Mouse (Mus musculus) layer of hippocampus, adult 9-10 months (tissue): Measurements from ENCODE around the gene Zbtb43.

Experiments
- DNase-seq: peaks from one replicate; pipeline ENCODE4 v3.0.0; 2022; ENCODE audit warnings: low spot score

Zbtb43 gene

GRCm38 (mm10) chr2:33468466-33469097, at the start of gene Zbtb43:
Gene Zbtb43 (minus strand): TSS chr2:33468559.
- DNase-seq, result peak; percentile 90

- DNase-seq, result no peak
Observed at GRCm38 (mm10) chr2:33515856-33516255, 47.5 kb upstream of the Zbtb43 start.

GRCm38 (mm10) chr2:33515431-33515830, 47.1 kb upstream of the Zbtb43 start:
- DNase-seq, result no peak

GRCm38 (mm10) chr2:33510791-33511190, 42.4 kb upstream of the Zbtb43 start:
- DNase-seq, result no peak

GRCm38 (mm10) chr2:33502602-33503001, 34.2 kb upstream of the Zbtb43 start:
- DNase-seq, result no peak

- DNase-seq, result no peak
Observed at GRCm38 (mm10) chr2:33498280-33498679, 29.9 kb upstream of the Zbtb43 start.

- DNase-seq, result no peak
Observed at GRCm38 (mm10) chr2:33495654-33496053, 27.3 kb upstream of the Zbtb43 start.

- no peak for DNase-seq
Observed at GRCm38 (mm10) chr2:33492041-33492440, 23.7 kb upstream of the Zbtb43 start.

GRCm38 (mm10) chr2:33489565-33489964, 21.2 kb upstream of the Zbtb43 start:
- no peak for DNase-seq

- no peak for DNase-seq
Observed at GRCm38 (mm10) chr2:33487332-33487731, 19.0 kb upstream of the Zbtb43 start.

- DNase-seq, result peak; percentile 65
Observed at GRCm38 (mm10) chr2:33486866-33487265, 18.5 kb upstream of the Zbtb43 start.

GRCm38 (mm10) chr2:33477961-33478755, 9.8 kb upstream of the Zbtb43 start:
- DNase-seq, result no peak

- no peak for DNase-seq
Observed at GRCm38 (mm10) chr2:33475961-33476360, 7.6 kb upstream of the Zbtb43 start.

GRCm38 (mm10) chr2:33467546-33468465, 553 bp downstream of the Zbtb43 start:
- DNase-seq, result no peak

- DNase-seq, result no peak
Observed at GRCm38 (mm10) chr2:33465966-33466365, 2.4 kb downstream of the Zbtb43 start.

- DNase-seq, result no peak
Observed at GRCm38 (mm10) chr2:33465215-33465614, 3.1 kb downstream of the Zbtb43 start.

GRCm38 (mm10) chr2:33462066-33462465, 6.3 kb downstream of the Zbtb43 start:
- DNase-seq, result no peak

- DNase-seq, result no peak
Observed at GRCm38 (mm10) chr2:33461066-33461465, 7.3 kb downstream of the Zbtb43 start.

GRCm38 (mm10) chr2:33459660-33460059, 8.7 kb downstream of the Zbtb43 start:
- DNase-seq, result no peak

- DNase-seq, result no peak
Observed at GRCm38 (mm10) chr2:33456696-33457095, 11.7 kb downstream of the Zbtb43 start.

- DNase-seq, result no peak
Observed at GRCm38 (mm10) chr2:33456242-33456641, 12.1 kb downstream of the Zbtb43 start.

- no peak for DNase-seq
Observed at GRCm38 (mm10) chr2:33455350-33455749, 13.0 kb downstream of the Zbtb43 start.
